Mouse (Mus musculus): ENCODE measurements around the gene Gm20388.
A peak's percentile ranks its signal among the peaks of the same experiment; 100 is the strongest.
"Not testable (repeated sequence)": the region's sequence is repeated elsewhere in the genome, so short reads cannot be mapped to it uniquely, and the experiment has no call there.

Gm20388 gene

DNA sequence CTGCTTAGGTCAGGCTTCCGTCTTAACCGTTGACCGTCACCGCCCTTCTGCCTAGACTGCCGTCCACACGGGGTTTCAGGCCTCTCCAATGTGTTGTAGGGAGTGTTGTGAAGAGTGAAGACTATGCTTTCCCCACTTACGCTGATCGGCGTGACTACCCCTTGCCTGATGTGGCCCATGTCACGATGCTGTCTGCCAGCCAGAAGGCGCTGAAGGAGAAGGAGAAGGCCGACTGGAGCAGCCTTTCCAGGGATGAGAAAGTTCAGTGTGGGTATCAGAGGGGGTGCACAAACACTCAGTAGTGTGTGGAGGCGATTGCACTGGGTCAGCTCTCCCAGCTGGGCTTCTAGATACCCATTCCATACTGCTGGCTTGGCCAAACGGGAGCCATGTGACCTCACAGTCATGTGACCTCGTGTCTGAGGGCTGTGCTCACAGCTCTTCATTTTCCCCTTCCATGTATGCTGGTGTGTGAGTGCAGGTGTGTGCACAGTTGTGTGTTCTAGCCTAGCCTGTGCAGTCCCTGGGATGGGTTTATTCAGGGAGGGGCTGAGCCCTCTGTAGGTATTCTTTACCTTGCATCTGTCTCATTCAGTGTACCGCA, 762.1 kb downstream of the Gm20388 start:
- DNase-seq (ENCODE audit: low spot score in 2 of 2), result no peak

DNA sequence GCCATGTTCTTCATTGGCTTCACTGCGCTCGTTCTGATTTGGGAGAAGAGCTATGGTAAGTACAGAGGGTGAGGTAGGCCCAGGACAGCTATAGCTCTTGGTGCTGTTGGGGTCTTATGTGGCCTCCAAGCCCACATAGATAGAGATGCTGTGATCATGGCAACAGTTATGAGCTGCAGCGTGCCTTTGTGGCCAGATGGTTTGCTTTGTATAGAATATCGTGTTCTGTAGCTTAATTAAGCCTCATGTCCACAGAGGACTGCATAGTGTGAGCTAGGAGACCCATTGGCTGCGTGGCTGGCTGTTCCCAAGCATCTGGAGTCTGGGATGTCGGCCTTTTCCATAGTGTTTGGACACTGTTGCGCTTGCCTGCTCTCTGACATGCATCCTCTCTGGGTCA, 762.7 kb downstream of the Gm20388 start:
- DNase-seq (ENCODE audit: low spot score in 2 of 2), result no peak

DNA sequence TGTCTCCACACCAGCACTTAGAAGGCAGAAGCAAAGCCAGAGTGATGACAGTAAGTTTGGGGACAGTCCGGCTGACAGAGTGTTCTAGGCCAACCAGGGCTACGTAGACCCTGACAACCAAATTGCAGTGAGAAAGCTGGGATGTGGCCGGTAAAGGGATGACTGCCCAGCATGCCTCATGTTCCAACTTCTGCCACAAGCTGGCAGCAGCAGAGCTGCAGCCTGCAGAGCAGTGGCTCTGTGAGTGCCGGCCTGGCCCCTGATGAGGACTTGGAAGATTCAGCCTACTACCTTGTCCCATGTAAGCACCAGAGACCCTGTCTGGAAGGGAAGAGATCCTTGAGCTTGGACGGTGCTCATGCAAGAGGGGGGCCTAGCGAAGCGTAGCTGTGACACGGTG, 765.1 kb downstream of the Gm20388 start:
- no peak for DNase-seq (ENCODE audit: low spot score in 2 of 2)

DNA sequence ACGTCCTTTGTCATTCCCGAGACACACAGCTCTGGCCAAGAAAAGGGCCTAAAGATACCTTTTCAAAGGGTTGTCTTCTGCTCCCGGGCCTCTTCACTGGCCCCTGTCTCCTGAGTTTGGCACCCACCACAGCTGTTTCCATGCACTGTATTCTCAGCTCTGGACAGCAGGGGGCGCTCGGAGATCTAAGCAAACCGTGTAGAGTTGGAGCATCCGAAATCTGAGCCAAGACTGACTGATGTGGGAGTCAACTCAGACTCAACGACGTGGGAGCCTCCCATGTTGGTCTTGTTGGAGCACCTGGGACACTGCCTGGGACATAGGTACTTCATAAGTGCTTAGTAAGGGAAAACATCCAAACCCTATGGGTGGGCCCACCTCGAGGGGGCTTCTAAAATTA, 767.8 kb downstream of the Gm20388 start:
- peak; percentile 76 to 84 for DNase-seq (ENCODE audit: low spot score in 2 of 2)

DNA sequence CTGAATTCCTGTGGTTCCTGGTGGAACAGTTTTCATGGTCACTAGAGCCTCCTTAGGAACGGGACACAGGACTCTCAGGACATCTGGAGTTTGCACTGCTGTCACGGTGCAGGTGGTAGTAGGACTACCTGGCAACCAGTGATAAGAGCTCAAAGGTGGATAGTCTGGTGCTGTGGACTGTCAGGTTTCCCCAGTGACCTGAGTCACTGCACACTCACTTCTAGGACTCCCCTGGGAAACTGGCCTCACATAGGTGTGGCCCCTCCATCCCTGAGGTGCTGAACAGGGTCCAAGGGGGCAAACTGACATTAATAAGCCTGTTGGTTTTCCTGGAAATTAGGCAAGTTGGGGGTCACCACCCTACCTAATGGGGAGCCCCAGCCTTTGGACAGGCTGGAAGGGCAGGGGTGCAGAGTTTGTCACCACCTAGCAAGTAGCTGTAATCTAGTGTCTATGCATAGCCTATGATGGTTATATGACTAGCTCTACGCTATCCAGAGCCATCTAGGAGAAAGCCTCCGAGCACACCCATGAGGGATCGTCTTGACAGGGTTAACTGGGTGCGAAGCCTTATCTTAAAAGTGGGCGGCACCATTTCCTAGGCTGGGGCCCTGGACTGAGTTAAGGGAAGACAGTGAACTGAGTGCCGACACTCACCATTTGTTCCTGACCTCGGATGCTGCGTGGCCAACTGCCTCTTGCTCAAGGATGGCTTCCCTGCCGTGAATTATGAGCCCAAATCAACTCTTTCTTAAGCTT, 769.2 kb downstream of the Gm20388 start:
- no peak for DNase-seq (ENCODE audit: low spot score in 2 of 2)

DNA sequence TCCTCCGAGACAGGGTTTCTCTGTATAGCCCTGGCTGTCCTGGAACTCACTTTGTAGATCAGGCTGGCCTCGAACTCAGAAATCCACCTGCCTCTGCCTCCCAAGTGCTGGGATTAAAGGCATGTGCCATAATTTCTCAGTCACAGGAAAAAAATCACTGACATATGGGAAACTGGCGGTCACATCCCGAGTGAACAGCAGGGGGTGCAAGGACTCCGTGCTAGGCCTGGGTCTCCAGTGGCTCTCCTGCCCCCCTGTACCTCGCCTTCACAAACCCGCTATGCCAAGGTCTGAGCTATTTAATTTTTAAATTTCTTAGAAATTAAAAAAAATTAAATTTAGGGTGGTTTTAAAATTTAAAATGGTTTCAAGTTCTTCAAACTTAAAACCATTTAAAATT, 769.8 kb downstream of the Gm20388 start:
- not testable (repeated sequence) for DNase-seq (ENCODE audit: low spot score in 2 of 2)

DNA sequence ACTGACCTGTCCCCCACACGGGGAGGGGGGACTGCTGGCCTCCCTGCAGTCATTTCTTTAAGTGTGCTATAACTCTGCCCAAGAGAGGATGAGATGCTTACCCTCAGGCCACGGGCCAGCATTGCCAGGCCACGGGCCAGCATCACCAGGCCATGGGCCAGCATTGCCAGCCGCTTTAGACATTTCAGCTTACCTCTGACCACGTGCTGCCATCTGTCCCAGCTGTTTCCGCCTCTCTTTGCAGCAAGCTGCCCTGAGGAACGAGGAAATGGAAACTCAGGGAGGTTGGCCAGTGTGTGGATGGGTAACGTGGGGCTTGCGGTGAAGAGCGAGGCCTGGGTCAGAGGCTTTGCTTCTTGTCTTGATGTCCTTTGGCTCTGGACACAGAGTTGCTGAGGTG, 770.5 kb downstream of the Gm20388 start:
- no peak for DNase-seq (ENCODE audit: low spot score in 2 of 2)

DNA sequence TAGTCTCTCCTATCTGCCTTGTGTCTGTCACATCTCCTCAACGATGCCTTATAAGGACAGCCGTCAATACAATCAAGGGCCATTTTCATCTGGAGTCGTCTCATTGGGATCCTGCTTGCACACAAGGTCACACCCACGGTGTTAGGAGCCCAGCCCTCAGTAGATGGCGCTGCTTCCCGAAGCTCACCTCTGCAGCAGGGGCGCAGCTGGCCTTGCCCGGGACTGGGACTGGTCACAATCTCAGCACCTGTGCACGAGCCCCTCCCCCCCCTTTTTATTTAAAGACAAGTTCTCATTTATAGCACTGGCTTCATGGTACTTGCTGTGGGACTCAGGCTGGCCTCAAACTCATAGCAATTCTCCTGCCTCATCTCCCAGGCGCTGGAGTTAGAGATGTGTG, 773.0 kb downstream of the Gm20388 start:
- DNase-seq (ENCODE audit: low spot score in 2 of 2), result peak; percentile 56 to 74

DNA sequence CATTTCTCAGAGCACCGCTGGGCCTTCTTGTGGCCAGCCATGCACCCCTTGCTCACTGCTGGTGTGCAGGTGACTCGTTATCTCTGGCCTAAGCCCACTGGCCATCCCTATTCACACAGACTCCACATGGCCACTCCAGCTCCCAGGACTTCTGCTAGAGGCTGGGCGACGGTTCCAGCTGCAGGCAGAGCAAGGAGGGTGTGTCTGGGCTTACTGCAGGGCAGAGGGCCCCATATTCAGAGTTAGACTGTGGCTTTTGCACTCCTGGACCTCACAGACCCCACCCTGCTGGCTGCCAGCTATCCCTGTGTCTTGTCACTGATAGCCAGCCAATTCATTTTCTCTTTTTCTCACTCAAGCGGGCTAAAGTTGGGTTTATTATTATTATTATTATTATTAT, 773.4 kb downstream of the Gm20388 start:
- no peak for DNase-seq (ENCODE audit: low spot score in 2 of 2)

DNA sequence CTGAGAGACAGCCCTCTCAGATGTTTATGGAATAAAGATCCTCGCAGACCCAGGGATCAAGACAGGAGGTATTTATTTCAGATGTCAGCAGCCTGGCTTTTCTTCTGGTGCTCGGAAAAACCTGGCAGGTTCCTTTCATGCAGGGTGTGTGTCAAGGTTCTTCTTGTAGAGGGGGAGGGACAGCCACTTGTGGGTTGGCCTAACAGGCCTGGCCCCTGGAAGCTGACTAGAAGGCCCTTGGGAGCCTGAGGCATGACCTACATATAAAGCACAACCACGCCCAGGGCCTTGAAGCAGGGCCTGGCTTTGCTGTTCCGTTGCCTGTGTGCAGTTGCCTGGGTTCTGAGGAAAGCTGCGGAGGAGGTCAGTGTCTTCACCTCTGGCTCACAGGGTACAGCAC, 774.5 kb downstream of the Gm20388 start:
- DNase-seq (ENCODE audit: low spot score in 2 of 2), result peak; percentile 70 to 71

DNA sequence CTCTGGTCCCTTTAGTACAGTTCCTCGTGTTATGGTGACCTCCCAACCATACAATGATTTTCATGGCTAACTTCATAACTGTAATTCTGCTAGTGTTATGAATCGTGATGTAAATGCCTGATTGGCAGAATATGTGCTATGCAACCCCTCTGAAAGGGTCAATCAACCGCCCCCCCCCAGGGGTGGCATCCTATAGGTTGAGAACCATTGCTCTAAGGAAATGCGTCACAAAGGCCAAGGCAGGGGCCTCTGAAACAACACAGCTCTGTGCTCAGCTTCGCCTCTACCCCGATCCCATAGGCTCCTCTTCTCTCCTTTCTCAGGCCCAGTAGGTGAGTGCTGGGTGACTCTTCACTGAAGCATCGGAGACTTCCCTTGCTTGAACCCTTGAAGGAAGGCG, 775.0 kb downstream of the Gm20388 start:
- no peak for DNase-seq (ENCODE audit: low spot score in 2 of 2)

DNA sequence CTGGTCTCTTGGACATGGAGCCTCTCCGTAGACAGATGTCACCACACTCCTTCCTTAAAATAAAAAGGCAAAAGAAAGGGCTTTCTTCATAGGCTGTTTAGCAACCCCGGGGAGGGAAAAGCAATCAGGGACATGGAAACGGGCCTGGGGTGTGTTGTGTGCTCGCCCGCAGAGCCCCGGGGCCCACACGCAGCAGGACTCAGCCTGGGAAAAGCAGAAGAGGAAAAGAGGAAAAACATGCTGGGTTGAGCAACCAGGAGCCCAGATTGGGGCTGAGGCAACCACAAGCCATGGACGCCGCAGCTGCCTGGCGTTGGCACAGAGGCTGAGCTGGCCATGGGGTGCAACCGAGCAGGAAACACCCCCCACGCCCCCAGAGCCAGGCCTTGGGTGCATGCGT, 775.4 kb downstream of the Gm20388 start:
- DNase-seq (ENCODE audit: low spot score in 2 of 2), result peak; percentile 71 to 82

DNA sequence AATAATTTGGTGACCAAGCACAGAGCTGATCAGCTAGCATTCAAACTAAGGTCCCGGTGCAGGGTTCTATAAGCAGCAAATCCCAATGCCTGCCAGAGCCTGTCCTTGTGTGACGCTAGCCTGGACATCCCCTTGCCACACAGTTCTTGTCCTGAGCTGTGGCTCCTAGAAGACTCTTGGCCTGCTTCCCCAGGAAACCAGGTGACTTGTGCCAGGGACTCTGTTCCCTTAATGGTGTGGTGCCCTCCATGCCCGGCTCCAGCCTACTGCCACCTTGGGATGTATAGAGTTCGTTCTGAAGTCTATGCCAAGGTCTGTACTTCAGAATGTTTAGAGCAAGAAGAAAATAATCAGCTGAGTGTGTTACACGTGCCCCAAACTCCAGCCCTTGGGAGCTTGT, 775.9 kb downstream of the Gm20388 start:
- DNase-seq (ENCODE audit: low spot score in 2 of 2), result no peak

DNA sequence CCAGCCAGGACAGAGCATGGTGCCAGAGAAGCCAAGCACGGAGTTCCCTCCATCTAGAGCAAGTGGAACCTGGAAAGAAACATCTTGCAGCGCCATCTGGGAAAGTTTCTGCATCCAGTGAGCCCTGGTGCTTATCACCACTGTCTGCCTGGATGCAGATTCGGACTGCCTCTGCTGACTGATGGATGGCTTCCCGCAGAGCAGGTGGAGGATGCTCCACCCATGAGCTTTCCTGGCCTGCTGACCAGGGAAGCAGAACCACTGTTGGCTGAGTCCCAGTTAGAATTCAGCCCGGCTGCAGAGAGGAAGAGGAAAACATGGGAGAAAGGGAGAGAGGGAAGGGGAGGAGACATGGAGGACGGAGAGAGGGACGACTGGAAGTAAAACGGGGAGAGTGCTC, 777.1 kb downstream of the Gm20388 start:
- peak; percentile 69 to 71 for DNase-seq (ENCODE audit: low spot score in 2 of 2)

DNA sequence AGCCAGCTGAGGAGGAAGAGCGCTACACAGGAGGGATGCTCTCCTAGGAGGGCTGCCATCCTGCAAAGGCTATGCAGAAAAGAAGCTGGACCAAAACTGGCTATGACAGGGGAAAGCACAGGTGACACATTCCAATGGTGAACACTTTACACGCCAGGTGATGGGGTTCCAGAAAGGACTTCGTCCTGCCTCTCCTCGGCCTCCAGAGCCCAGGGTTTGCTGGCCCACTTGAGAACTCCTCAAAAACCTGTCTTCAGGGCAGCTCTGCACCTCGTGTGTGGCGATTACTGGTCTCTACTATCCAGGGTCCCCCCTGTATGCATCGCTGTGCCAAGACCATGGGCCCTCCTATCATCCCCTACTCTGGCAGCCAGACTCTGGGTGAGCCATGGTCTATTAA, 777.9 kb downstream of the Gm20388 start:
- DNase-seq (ENCODE audit: low spot score in 2 of 2), result no peak

DNA sequence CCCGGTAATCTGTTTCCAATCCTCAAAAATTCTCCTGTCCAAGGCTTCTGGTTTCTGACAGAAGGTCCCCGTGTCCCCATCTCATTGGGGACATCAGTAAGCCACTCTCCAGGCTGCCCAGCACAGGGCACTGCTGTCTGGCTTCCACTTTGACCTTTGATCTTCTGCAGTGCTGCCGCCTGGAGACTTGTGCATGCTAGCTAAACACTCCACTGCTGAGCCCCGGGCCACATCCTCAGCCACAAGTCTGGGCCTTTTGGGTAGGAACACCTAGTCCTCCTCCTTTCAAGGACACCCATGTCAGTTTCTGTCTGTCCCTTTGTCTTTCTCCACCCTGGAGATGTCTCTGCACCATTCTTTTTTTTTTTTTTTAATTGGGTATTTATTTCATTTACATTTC, 782.3 kb downstream of the Gm20388 start:
- no peak for DNase-seq (ENCODE audit: low spot score in 2 of 2)

DNA sequence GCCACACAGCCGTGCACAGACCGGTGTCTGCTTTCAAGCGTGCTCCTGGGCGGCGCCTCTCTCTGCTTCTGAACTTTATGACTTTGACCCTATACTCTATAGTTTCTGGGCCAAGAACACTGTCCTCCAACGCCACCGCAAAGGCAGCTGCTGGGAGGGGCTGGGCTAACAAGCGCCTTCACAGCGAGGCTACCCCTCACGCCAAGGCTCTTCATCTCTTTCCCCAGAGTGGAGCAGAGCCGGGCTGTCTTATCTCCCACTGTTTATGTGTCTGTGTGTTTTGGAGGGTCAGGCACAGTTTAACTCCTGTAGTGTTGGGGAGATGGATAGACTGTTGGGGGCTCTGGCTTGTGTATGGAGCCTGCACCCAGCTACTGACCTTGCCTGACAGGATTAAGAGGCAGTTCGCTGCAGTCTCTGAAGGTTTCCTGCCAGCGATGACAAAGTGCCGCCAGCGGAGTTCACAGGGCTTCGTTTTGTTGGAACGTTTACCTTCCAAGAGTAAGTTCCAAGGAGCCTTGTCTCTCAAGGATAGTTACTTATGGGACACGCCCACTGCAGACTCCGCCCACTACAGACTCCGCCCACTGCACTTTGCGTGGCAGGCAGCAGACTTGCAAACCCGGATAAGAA, 783.3 kb downstream of the Gm20388 start:
- DNase-seq (ENCODE audit: low spot score in 2 of 2), result no peak

DNA sequence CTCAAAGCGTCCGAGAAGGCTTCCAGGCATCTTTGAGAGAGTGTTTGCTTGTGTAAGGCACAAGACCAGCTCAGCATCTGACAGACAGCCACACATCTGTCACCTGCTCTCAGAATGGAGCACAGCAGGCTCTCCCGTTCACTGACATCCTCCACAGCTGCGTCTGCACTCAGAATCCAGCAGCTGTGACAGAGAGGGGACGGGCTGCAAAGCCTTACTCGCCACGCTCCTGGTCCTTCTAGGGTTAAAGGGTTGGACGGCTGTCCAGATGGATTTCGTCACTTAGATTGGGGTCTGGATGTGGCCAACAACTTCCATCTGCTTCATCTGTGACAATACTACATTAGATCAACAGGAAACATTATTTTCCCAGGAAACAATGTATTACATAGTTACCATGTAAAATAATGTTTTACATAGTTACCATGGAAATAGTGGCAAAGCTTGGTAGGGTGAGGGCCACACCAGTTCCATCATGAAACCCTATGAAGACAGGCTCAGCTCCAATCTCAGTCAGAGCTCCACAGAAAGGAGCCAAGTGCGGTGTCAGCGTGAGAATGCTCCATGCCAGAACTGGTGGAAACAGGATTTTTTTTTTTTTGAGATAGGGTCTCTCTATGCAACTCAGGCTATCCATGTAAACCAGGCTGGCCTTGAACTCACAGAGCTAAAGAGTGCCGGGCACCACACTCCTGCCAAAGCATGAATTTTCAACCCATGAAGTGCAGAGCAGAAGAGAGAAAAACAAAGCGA, 785.9 kb downstream of the Gm20388 start:
- DNase-seq (ENCODE audit: low spot score in 2 of 2), result peak; percentile 62 to 65

DNA sequence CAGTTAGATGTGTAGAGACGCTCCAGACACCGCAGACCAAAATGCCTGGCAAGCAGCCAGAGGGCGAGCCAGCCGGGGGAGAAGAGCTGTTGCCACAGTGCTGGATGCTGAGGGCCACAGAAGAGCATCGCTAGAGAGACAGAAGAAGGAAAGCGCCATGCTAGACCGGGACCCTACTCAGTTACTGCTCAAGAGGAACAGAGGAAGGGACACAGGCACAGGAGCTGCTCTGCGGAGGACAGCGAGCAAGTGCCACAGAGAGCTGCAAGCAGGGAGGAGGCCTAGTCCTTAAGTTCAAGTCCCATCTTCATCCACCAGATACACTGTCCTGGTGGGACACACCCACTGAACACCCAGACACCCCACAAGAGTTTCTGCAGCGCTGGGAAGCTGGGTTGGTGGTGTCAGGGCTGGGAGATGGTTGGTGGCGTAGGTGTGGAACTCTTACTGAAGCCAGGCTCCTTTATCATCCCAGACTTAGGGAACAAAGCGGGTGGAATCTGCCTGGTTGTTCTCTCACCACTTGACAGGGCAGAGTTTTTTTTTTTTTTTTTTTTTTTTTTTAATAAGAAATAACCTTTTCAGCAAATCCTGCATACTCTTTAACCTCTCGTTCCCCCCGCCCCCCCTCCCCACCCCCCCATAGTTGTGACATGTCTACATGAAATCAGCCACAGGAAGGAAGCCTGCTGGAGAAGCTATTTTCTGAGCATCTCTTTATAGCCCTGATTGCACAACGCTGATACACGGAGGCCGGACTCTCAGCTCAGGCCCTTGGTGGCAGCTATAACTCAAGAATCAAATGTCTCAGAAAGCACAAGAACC, 786.7 kb downstream of the Gm20388 start:
- no peak for DNase-seq (ENCODE audit: low spot score in 2 of 2)

DNA sequence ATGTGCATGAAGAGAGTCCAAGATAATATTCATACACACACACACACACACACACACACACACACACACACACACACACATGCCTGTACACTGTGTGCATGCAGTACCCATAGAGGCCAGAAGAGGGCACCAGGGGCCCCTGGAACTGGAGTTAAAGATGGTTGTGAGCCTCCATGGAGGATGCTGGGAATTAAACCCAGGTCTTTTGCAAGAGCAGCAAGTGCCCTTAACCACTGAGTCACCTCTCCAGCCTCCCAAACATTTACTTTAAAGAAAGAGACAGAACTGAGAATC, 787.3 kb downstream of the Gm20388 start:
- DNase-seq (ENCODE audit: low spot score in 2 of 2), result no peak

DNA sequence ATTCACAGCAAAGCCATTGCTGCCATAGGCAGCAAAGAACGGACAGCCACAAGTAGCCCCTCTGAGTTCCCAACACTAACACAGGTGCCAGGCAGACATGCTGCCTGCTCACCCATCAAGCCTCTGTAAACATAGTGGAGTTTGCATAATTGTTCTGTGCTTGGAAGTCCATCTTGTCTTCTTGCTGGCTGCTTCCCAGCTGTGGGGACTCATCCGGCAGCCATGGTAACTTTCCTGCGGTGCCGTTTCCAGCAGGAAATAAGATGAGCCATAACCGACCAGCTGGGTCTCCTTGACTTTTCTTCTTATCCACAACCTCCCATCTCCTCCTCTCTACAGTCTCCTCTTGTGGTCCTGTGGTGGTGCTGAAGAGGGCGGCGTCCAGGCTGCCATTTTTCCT, 787.8 kb downstream of the Gm20388 start:
- no peak for DNase-seq (ENCODE audit: low spot score in 2 of 2)

DNA sequence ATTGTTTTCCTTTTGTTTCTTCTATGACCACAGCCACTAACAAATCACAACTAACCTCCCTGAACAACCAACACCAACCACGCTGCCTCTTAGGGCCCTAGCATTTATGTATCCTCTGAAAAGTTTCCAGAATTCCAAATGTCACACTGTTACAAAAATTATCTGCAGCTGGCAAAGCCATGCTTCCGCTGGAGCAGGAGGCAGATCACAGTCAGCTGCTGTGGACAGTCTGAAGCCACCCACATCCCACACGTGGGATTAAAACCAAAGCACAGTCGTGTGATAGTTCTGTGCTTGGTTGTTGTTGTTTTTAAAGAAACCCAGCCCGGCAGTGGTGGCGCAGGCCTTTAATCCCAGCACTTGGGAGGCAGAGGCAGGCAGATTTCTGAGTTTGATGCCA, 788.4 kb downstream of the Gm20388 start:
- DNase-seq (ENCODE audit: low spot score in 2 of 2), result peak in 1 of 2 experiments; percentile 42

All from heart, adult 9 months (tissue).